In the genomic region with DNA sequence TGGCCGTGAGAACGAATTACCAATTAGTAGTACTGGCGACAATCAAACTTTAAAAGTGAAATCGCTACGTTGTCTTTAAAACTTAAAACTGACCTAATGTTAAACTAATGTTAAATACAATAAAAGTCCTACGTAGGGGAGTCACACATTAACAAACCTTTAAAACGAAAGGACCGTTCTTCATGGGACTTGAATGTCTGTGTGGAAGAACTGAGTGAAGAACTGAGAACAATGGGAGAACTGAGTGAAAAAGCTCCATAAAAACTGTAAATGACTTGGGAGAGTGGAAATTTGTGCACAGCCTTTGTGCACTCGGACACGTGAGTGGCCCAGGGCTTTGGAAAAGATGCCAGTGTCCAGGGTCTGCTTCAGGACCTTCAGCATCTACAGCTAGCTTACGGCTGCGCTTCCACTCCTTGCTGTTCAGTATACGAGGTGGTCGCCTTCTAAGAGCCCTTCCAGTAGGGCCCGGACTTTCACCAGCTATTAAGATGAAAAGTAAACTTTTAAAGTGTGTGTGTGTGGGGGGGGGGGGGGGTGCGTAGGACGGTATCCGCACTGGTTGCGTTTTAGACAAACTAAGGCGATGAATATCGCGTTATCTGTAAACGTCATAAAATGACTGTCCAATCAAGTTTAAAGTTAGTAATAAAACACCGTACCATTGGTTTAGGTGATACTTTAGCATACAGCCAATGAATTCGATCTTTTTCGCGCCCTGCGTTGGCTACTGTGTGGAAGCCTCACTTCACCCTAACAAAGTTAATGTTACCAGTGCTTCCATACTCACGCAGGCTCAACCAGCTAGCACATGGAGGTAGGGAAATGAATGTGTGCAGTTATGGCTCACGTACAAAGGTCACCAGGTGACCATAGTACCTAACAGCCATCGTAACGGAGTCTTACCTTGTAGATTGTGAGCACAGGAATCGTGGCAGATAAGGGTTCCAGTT, we compare ENCODE assay signal across 8 mouse cellular contexts. TPM values are rescaled to one million over a fixed set of nuclear protein-coding genes. Genes with fewer than 3 reads are reported as not detected.
A peak's percentile ranks its signal among the peaks of the same experiment; 100 is the strongest.
DNase-seq lines count a peak whose midpoint lies in the region; ATAC-seq lines count a peak whose summit lies in the region.

No protein-coding gene starts in this region.

- no peaks in the 10 kb centered on the region for H3K27me3 ChIP-seq in embryonic facial prominence, embryonic 13.5 days
- no peaks in the 10 kb centered on the region for H3K27me3 ChIP-seq in limb, embryonic 12.5 days
- H3K27me3 ChIP-seq in midbrain, embryonic 14.5 days (ENCODE audit: control insufficient read depth, insufficient read depth, low read length) = no peaks in the 10 kb centered on the region

- peak overlapping the region; percentile 97 for H3K27ac ChIP-seq in embryonic facial prominence, embryonic 13.5 days
- peak overlapping the region; percentile 99 for H3K27ac ChIP-seq in limb, embryonic 12.5 days
- peak overlapping the region; percentile 63 for H3K27ac ChIP-seq in midbrain, embryonic 14.5 days (replicated peaks; ENCODE audit: low read depth, low read length)

- peaks cover 32% of the 10 kb centered on the region for H3K4me1 ChIP-seq in embryonic facial prominence, embryonic 13.5 days
- peaks cover 26% of the 10 kb centered on the region for H3K4me1 ChIP-seq in limb, embryonic 12.5 days (replicated peaks)
- peaks cover 19% of the 10 kb centered on the region for H3K4me1 ChIP-seq in midbrain, embryonic 14.5 days (ENCODE audit: control insufficient read depth, insufficient read depth, low read length)

- H3K4me3 ChIP-seq in embryonic facial prominence, embryonic 13.5 days = peak overlapping the region; percentile 68
- H3K4me3 ChIP-seq in limb, embryonic 12.5 days (replicated peaks) = peak overlapping the region; percentile 59
- peak overlapping the region; percentile 48 for H3K4me3 ChIP-seq in midbrain, embryonic 14.5 days (replicated peaks; ENCODE audit: low read depth, low read length)

- ATAC-seq in embryonic facial prominence, embryonic 13.5 days (ENCODE audit: insufficient number of reproducible peaks, insufficient read depth, low FRiP score, low TSS enrichment, low read depth) = peak; percentile 87
- ATAC-seq in limb, embryonic 12.5 days (ENCODE audit: insufficient number of reproducible peaks, insufficient read depth, low FRiP score, low TSS enrichment, low read depth) = peak; percentile 87
- peak; percentile 92 for ATAC-seq in midbrain, embryonic 14.5 days (ENCODE audit: low FRiP score, low TSS enrichment)

- H3K36me3 ChIP-seq in embryonic facial prominence, embryonic 13.5 days = no peaks in the 10 kb centered on the region
- H3K36me3 ChIP-seq in limb, embryonic 12.5 days = no peaks in the 10 kb centered on the region
- H3K36me3 ChIP-seq in midbrain, embryonic 14.5 days (ENCODE audit: control insufficient read depth, insufficient read depth, low read length) = no peaks in the 10 kb centered on the region

- DNase-seq in 3T3-L1 (ENCODE audit: low read depth, low spot score) = peak; percentile 95
- peak; percentile 68 to 76 for DNase-seq in adrenal gland, postnatal 36 days
- peak; percentile 90 for DNase-seq in heart, adult 8-10 months (ENCODE audit: low spot score)
- peak; percentile 23 to 28 for DNase-seq in kidney, adult 8-10 months
- DNase-seq in midbrain, embryonic 14.5 days = peak; percentile 96
- peak; percentile 43 to 48 for DNase-seq in spleen, adult 18-20 months

- WGBS in embryonic facial prominence, embryonic 13.5 days = 4% methylated on average over 33 of the region's 33 CpGs
- WGBS in limb, embryonic 12.5 days = 5% methylated on average over 33 of the region's 33 CpGs
- WGBS in midbrain, embryonic 14.5 days = 4% methylated on average over 33 of the region's 33 CpGs

- no peaks in the 10 kb centered on the region for H3K9me3 ChIP-seq in embryonic facial prominence, embryonic 13.5 days
- no peaks in the 10 kb centered on the region for H3K9me3 ChIP-seq in limb, embryonic 12.5 days
- no peaks in the 10 kb centered on the region for H3K9me3 ChIP-seq in midbrain, embryonic 14.5 days (ENCODE audit: control insufficient read depth, low read length)

- H3K4me2 ChIP-seq in embryonic facial prominence, embryonic 13.5 days = peak overlapping the region; percentile 96
- peak overlapping the region; percentile 92 for H3K4me2 ChIP-seq in limb, embryonic 12.5 days
- peak overlapping the region; percentile 82 for H3K4me2 ChIP-seq in midbrain, embryonic 14.5 days (ENCODE audit: low read length)

- H3K9ac ChIP-seq in embryonic facial prominence, embryonic 13.5 days = peak overlapping the region; percentile 91
- peak overlapping the region; percentile 83 for H3K9ac ChIP-seq in limb, embryonic 12.5 days (replicated peaks)
- H3K9ac ChIP-seq in midbrain, embryonic 14.5 days (replicated peaks; ENCODE audit: low read length) = peak overlapping the region; percentile 48; the same call in 1 of the 2 replicates

RNA-seq across cellular contexts. Expression of a gene that starts 1.3 kb away (rescaled TPM):
- total RNA-seq in adrenal gland, postnatal 36 days (2021) = 10 to 100 TPM; 26.2 to 28.0 TPM
- polyA plus RNA-seq in embryonic facial prominence, embryonic 13.5 days (2015; fragmentation: Nextera tagmentation; extraction: Ambion mirVana) = 30.2 and 32.9 TPM in 2 replicates
- 1 to 10 TPM in 3 of 4 experiments, under 1 TPM in 1; 0.62 to 4.7 (median 2.5) TPM for total RNA-seq in heart, adult 8-10 months (2022)
- polyA plus RNA-seq in limb, embryonic 12.5 days (2016; fragmentation: Nextera tagmentation; extraction: Ambion mirVana) = 40.4 and 49.4 TPM in 2 replicates
- 1.8 and 4.0 TPM in 2 replicates for polyA plus RNA-seq in midbrain, embryonic 14.5 days (2014; fragmentation: Nextera tagmentation; extraction: Ambion mirVana)

RNA-seq across cellular contexts. Expression of a gene that starts 4.1 kb away (rescaled TPM):
- 10 to 100 TPM; 61.4 to 73.9 TPM for total RNA-seq in adrenal gland, postnatal 36 days (2021)
- polyA plus RNA-seq in embryonic facial prominence, embryonic 13.5 days (2015; fragmentation: Nextera tagmentation; extraction: Ambion mirVana) = 128 and 155 TPM in 2 replicates
- total RNA-seq in heart, adult 8-10 months (2022) = 10 to 100 TPM in 1 of 4 experiments, 1 to 10 TPM in 3; 6.6 to 10.5 (median 8.8) TPM
- 163 and 202 TPM in 2 replicates for polyA plus RNA-seq in limb, embryonic 12.5 days (2016; fragmentation: Nextera tagmentation; extraction: Ambion mirVana)
- 49.4 and 58.4 TPM in 2 replicates for polyA plus RNA-seq in midbrain, embryonic 14.5 days (2014; fragmentation: Nextera tagmentation; extraction: Ambion mirVana)

RNA-seq across cellular contexts. Expression of a gene that starts 7.9 kb away (rescaled TPM):
- 1 to 10 TPM; 7.5 to 9.1 TPM for total RNA-seq in adrenal gland, postnatal 36 days (2021)
- polyA plus RNA-seq in embryonic facial prominence, embryonic 13.5 days (2015; fragmentation: Nextera tagmentation; extraction: Ambion mirVana) = 10.9 and 15.4 TPM in 2 replicates
- 1 to 10 TPM in 1 of 4 experiments, not detected in 3; 1.1 TPM for total RNA-seq in heart, adult 8-10 months (2022)
- 16.8 and 19.0 TPM in 2 replicates for polyA plus RNA-seq in limb, embryonic 12.5 days (2016; fragmentation: Nextera tagmentation; extraction: Ambion mirVana)
- polyA plus RNA-seq in midbrain, embryonic 14.5 days (2014; fragmentation: Nextera tagmentation; extraction: Ambion mirVana) = 3.1 TPM in 1 of 2 replicates, not detected in the other

RNA-seq across cellular contexts. Expression of a gene that starts 8.2 kb away (rescaled TPM):
- 10 to 100 TPM; 21.9 to 22.1 TPM for total RNA-seq in adrenal gland, postnatal 36 days (2021)
- polyA plus RNA-seq in embryonic facial prominence, embryonic 13.5 days (2015; fragmentation: Nextera tagmentation; extraction: Ambion mirVana) = 0.72 and 1.7 TPM in 2 replicates
- 1 to 10 TPM in 3 of 4 experiments, under 1 TPM in 1; 0.81 to 6.2 (median 1.3) TPM for total RNA-seq in heart, adult 8-10 months (2022)
- polyA plus RNA-seq in limb, embryonic 12.5 days (2016; fragmentation: Nextera tagmentation; extraction: Ambion mirVana) = 1.5 and 3.9 TPM in 2 replicates
- not detected in 2 replicates for polyA plus RNA-seq in midbrain, embryonic 14.5 days (2014; fragmentation: Nextera tagmentation; extraction: Ambion mirVana)

RNA-seq across cellular contexts. Expression of a gene that starts 25.2 kb away (rescaled TPM):
- 10 to 100 TPM; 36.1 to 38.9 TPM for total RNA-seq in adrenal gland, postnatal 36 days (2021)
- polyA plus RNA-seq in embryonic facial prominence, embryonic 13.5 days (2015; fragmentation: Nextera tagmentation; extraction: Ambion mirVana) = 6.2 and 6.6 TPM in 2 replicates
- total RNA-seq in heart, adult 8-10 months (2022) = 1 to 10 TPM; 2.0 to 7.1 (median 4.3) TPM
- 8.0 and 9.8 TPM in 2 replicates for polyA plus RNA-seq in limb, embryonic 12.5 days (2016; fragmentation: Nextera tagmentation; extraction: Ambion mirVana)
- 1.0 and 1.6 TPM in 2 replicates for polyA plus RNA-seq in midbrain, embryonic 14.5 days (2014; fragmentation: Nextera tagmentation; extraction: Ambion mirVana)

Comparison
In these comparisons a context has a peak if more than half of its experiments do, and no peak if none do; other contexts are left out.
1. Peak in every context shown above with its lines: DNase-seq, ATAC-seq, H3K4me3 ChIP-seq and H3K27ac ChIP-seq.
2. DNase-seq: peak in every context shown above with its lines; median percentile 96 in midbrain, embryonic 14.5 days; 95 in 3T3-L1; 90 in heart, adult 8-10 months; 72 in adrenal gland, postnatal 36 days; 46 in spleen, adult 18-20 months; 26 in kidney, adult 8-10 months.